In the genomic region with DNA sequence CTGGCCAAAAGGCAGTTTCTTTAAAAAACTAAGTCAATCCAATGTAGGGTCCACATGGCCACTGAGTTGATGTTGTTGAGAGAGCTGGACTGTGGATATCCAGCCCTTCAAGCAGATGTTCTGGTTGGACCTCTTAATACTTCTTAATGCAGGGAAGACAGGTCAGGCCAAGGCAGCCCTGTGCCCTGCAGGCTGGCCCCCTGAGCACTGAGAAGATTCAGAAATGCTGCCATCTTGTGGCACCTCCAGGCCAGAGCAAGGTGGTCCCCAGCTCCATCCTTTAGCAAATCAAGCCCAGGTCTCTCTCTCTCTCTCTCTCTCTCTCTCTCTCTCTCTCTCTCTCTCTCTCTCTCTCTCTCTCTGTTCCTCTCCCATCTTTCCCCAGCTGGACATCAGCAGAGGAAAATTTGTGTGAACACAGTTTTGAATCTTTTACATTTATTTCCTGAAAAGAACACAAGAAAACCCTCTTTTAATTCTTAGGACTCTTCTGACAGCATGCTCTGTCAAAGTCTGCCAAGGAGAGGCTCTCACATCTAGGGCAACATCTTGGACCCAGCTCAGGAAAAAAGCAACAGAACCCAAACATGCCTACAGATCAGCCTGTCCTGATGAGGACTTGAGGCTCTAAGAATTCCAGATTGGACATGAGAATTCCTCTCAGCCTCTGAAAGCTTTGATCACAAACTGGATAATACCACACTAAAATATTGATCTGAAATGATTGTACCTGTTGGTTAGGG, we compare ENCODE assay signal across 9 mouse cellular contexts.
DNase-seq lines count a peak whose midpoint lies in the region; ATAC-seq and TF ChIP-seq lines count a peak whose summit lies in the region.
"Had no signal": no experiment of that assay in that cellular context is flagged by ENCODE, and none has a peak within 500 bp of the region (broad histone marks: within the 10 kb centered on the region; RNA-seq: fewer than 3 reads in every experiment).

No protein-coding gene starts in this region.

- TF ChIP-seq CTCF in forebrain, postnatal 0 days (IDR thresholded peaks at IDR 0.05; ENCODE audit: low read depth): peak; percentile 61

- ATAC-seq in forebrain, embryonic 16.5 days: no peak
- ATAC-seq in forebrain, postnatal 0 days: 0 out of 2 replicates have a peak, but pooled peaks have one; percentile 36
- 0 out of 2 replicates have a peak, but pooled peaks have one; percentile 70 for ATAC-seq in midbrain, embryonic 15.5 days (replicated peaks)
- ATAC-seq in activated CD4-positive, CD25-positive, alpha-beta regulatory T cell, adult 4 months: no peak

- no peak overlapping the region for H3K9ac ChIP-seq in forebrain, embryonic 16.5 days (replicated peaks; ENCODE audit: low read depth, low read length)
- H3K9ac ChIP-seq in forebrain, postnatal 0 days: no peak overlapping the region
- H3K9ac ChIP-seq in midbrain, embryonic 15.5 days: no peak overlapping the region
- H3K9ac ChIP-seq: limb, embryonic 12.5 days had no signal

- peak; percentile 67 for DNase-seq in forebrain, embryonic 10.5 days (ENCODE audit: extremely low spot score, low spot score)
- peak; percentile 82 for DNase-seq in 3T3-L1 (ENCODE audit: low read depth, low spot score)
- DNase-seq in ZHBTc4 (ENCODE audit: low read depth, low spot score): peak; percentile 56
- peak; percentile 33 for DNase-seq in forebrain, postnatal 0 days
- peak; percentile 53 to 65 for DNase-seq in kidney, postnatal 25 days

- no peak overlapping the region for H3K4me3 ChIP-seq in forebrain, embryonic 10.5 days
- H3K4me3 ChIP-seq in forebrain, embryonic 16.5 days (replicated peaks; ENCODE audit: low read length): no peak overlapping the region
- no peak overlapping the region for H3K4me3 ChIP-seq in forebrain, postnatal 0 days (ENCODE audit: low read depth, low read length)
- no peak overlapping the region for H3K4me3 ChIP-seq in midbrain, embryonic 15.5 days
- H3K4me3 ChIP-seq: limb, embryonic 12.5 days had no signal

- H3K4me1 ChIP-seq in forebrain, embryonic 10.5 days: peaks cover 28% of the 10 kb centered on the region
- no peaks in the 10 kb centered on the region for H3K4me1 ChIP-seq in forebrain, embryonic 16.5 days (replicated peaks; ENCODE audit: control insufficient read depth, insufficient read depth, low read length)
- no peaks in the 10 kb centered on the region for H3K4me1 ChIP-seq in forebrain, postnatal 0 days (ENCODE audit: insufficient read depth)
- H3K4me1 ChIP-seq in midbrain, embryonic 15.5 days: 0 out of 2 replicates have a peak, but pooled peaks cover 4% of the 10 kb centered on the region

- peaks cover 47% of the 10 kb centered on the region for H3K27me3 ChIP-seq in forebrain, embryonic 10.5 days (ENCODE audit: poor library complexity, severe bottlenecking)
- H3K27me3 ChIP-seq in forebrain, embryonic 16.5 days (replicated peaks; ENCODE audit: control insufficient read depth, insufficient read depth, low read length): peaks cover 3% of the 10 kb centered on the region
- no peaks in the 10 kb centered on the region; the same call in 1 of the 2 replicates for H3K27me3 ChIP-seq in forebrain, postnatal 0 days (ENCODE audit: insufficient read depth, low read length)
- no peaks in the 10 kb centered on the region for H3K27me3 ChIP-seq in midbrain, embryonic 15.5 days (replicated peaks)

- H3K36me3 ChIP-seq in forebrain, embryonic 10.5 days (replicated peaks): no peaks in the 10 kb centered on the region
- H3K36me3 ChIP-seq in forebrain, embryonic 16.5 days (ENCODE audit: control insufficient read depth, insufficient read depth): no peaks in the 10 kb centered on the region
- H3K36me3 ChIP-seq in forebrain, postnatal 0 days (ENCODE audit: insufficient read depth): no peaks in the 10 kb centered on the region
- H3K36me3 ChIP-seq in midbrain, embryonic 15.5 days (replicated peaks): no peaks in the 10 kb centered on the region
- H3K36me3 ChIP-seq: limb, embryonic 12.5 days had no signal

- no peaks in the 10 kb centered on the region for H3K9me3 ChIP-seq in forebrain, embryonic 10.5 days
- H3K9me3 ChIP-seq in forebrain, embryonic 16.5 days (ENCODE audit: control insufficient read depth, low read length): no peaks in the 10 kb centered on the region
- H3K9me3 ChIP-seq in forebrain, postnatal 0 days (ENCODE audit: low read length): no peaks in the 10 kb centered on the region
- H3K9me3 ChIP-seq in midbrain, embryonic 15.5 days: no peaks in the 10 kb centered on the region
- H3K9me3 ChIP-seq: limb, embryonic 12.5 days had no signal

- H3K27ac ChIP-seq in forebrain, embryonic 10.5 days: peak overlapping the region; percentile 22; the same call in 1 of the 2 replicates
- H3K27ac ChIP-seq in forebrain, embryonic 16.5 days (ENCODE audit: low read length): no peak overlapping the region
- no peak overlapping the region for H3K27ac ChIP-seq in forebrain, postnatal 0 days (ENCODE audit: low read depth, low read length)
- H3K27ac ChIP-seq in midbrain, embryonic 15.5 days: no peak overlapping the region
- H3K27ac ChIP-seq: limb, embryonic 12.5 days had no signal

- H3K4me2 ChIP-seq in forebrain, embryonic 16.5 days (ENCODE audit: low read length): no peak overlapping the region
- no peak overlapping the region for H3K4me2 ChIP-seq in forebrain, postnatal 0 days (ENCODE audit: low read depth)
- H3K4me2 ChIP-seq in midbrain, embryonic 15.5 days: no peak overlapping the region
- H3K4me2 ChIP-seq: limb, embryonic 12.5 days had no signal

Comparison
In these comparisons a context has a peak if more than half of its experiments do, and no peak if none do; other contexts are left out.
1. ATAC-seq: peak in forebrain, postnatal 0 days (single experiment) and midbrain, embryonic 15.5 days (single experiment); none in forebrain, embryonic 16.5 days (single experiment) and activated CD4-positive, CD25-positive, alpha-beta regulatory T cell, adult 4 months (single experiment).
2. Peak in every context shown above with its lines, with median percentiles within 50 percentile points of each other: DNase-seq.